Mouse (Mus musculus): ENCODE results near the gene Ubn2.
"Not testable (repeated sequence)": the region's sequence is repeated elsewhere in the genome, so short reads cannot be mapped to it uniquely, and the experiment has no call there.

The Ubn2 gene

GRCm38 (mm10) chr6:38534640-38535365 is 101.1 kb downstream of the Ubn2 start:
- DNase-seq = peak; percentile 97

- DNase-seq = no peak
Observed at GRCm38 (mm10) chr6:38535366-38535690, 101.6 kb downstream of the Ubn2 start.

GRCm38 (mm10) chr6:38535788-38536187 is 102.0 kb downstream of the Ubn2 start:
- DNase-seq = no peak

GRCm38 (mm10) chr6:38544141-38544540 is 110.4 kb downstream of the Ubn2 start:
- not testable (repeated sequence) for DNase-seq

- DNase-seq = not testable (repeated sequence)
Observed at GRCm38 (mm10) chr6:38547005-38547404, 113.3 kb downstream of the Ubn2 start.

GRCm38 (mm10) chr6:38547707-38548106 is 114.0 kb downstream of the Ubn2 start:
- no peak for DNase-seq

GRCm38 (mm10) chr6:38548595-38548994 is 114.8 kb downstream of the Ubn2 start:
- DNase-seq = not testable (repeated sequence)

- DNase-seq = not testable (repeated sequence)
Observed at GRCm38 (mm10) chr6:38549840-38550239, 116.1 kb downstream of the Ubn2 start.

GRCm38 (mm10) chr6:38550250-38551061 is 116.7 kb downstream of the Ubn2 start:
- DNase-seq = no peak

- peak; percentile 99 for DNase-seq
Observed at GRCm38 (mm10) chr6:38551062-38551988, 117.6 kb downstream of the Ubn2 start, which contains the start of gene Luc7l2. TSS of gene Luc7l2 (plus strand) at chr6:38551334.

- peak; percentile 98 for DNase-seq
Observed at GRCm38 (mm10) chr6:38551989-38552635, 118.4 kb downstream of the Ubn2 start.

- no peak for DNase-seq
Observed at GRCm38 (mm10) chr6:38552636-38553000, 118.9 kb downstream of the Ubn2 start.
